Mouse (Mus musculus): ENCODE measurements at regions not wholly inside any gene's neighbourhood (a gene's known extent, or its start where the extent isn't known, plus 50 kb on each side); places are given as distances from the start of the nearest gene placed in this dataset.

GRCm38 (mm10) chr14:72091579-72091978 lies 400.1 kb downstream of the Gm9195 start:
- no peak overlapping the region for H3K27ac ChIP-seq (ENCODE audit: low read length)
- ATAC-seq = no peak
- no peaks in the 10 kb centered on the region for H3K27me3 ChIP-seq (ENCODE audit: control insufficient read depth, insufficient read depth, low read depth, low read length)
- H3K4me1 ChIP-seq (ENCODE audit: control insufficient read depth, insufficient read depth, low read length) = no peaks in the 10 kb centered on the region
- no peak overlapping the region for H3K4me2 ChIP-seq (ENCODE audit: low read length)
- H3K9me3 ChIP-seq (replicated peaks; ENCODE audit: control insufficient read depth, low read length, poor library complexity, severe bottlenecking) = no peaks in the 10 kb centered on the region
- no peak overlapping the region for H3K9ac ChIP-seq (ENCODE audit: low read depth, low read length)
- no peak overlapping the region for H3K4me3 ChIP-seq (ENCODE audit: low read depth, low read length)
- WGBS = 85% methylated on average over 2 of the region's 2 CpGs
- no peaks in the 10 kb centered on the region for H3K36me3 ChIP-seq (ENCODE audit: control insufficient read depth, insufficient read depth, low read length)

- Histone ChIP-seq H3K4me3 (ENCODE audit: low read depth, low read length) (no peak overlapping the region), H3K4me2 (ENCODE audit: low read length) (no peak overlapping the region), H3K9me3 (replicated peaks; ENCODE audit: control insufficient read depth, low read length, poor library complexity, severe bottlenecking) (no peaks in the 10 kb centered on the region), H3K27ac (ENCODE audit: low read length) (no peak overlapping the region), H3K4me1 (ENCODE audit: control insufficient read depth, insufficient read depth, low read length) (no peaks in the 10 kb centered on the region), H3K9ac (ENCODE audit: low read depth, low read length) (no peak overlapping the region), H3K36me3 (ENCODE audit: control insufficient read depth, insufficient read depth, low read length) (no peaks in the 10 kb centered on the region), H3K27me3 (ENCODE audit: control insufficient read depth, insufficient read depth, low read depth, low read length) (no peaks in the 10 kb centered on the region)
- WGBS = 79% methylated on average over 3 of the region's 3 CpGs
- ATAC-seq = no peak
These were observed 410.2 kb downstream of the Gm9195 start for GRCm38 (mm10) chr14:72081473-72081872.

GRCm38 (mm10) chr14:72064111-72064812 lies 427.4 kb downstream of the Gm9195 start:
- no peaks in the 10 kb centered on the region for H3K9me3 ChIP-seq (replicated peaks; ENCODE audit: control insufficient read depth, low read length, poor library complexity, severe bottlenecking)
- H3K9ac ChIP-seq (ENCODE audit: low read depth, low read length) = no peak overlapping the region
- no peaks in the 10 kb centered on the region for H3K36me3 ChIP-seq (ENCODE audit: control insufficient read depth, insufficient read depth, low read length)
- ATAC-seq = no peak
- 90% methylated on average over 12 of the region's 12 CpGs for WGBS
- H3K27ac ChIP-seq (ENCODE audit: low read length) = no peak overlapping the region
- no peak overlapping the region for H3K4me3 ChIP-seq (ENCODE audit: low read depth, low read length)
- H3K27me3 ChIP-seq (ENCODE audit: control insufficient read depth, insufficient read depth, low read depth, low read length) = no peaks in the 10 kb centered on the region
- H3K4me2 ChIP-seq (ENCODE audit: low read length) = no peak overlapping the region
- no peaks in the 10 kb centered on the region for H3K4me1 ChIP-seq (ENCODE audit: control insufficient read depth, insufficient read depth, low read length)

GRCm38 (mm10) chr14:72042881-72043236 lies 448.8 kb downstream of the Gm9195 start:
- H3K27ac ChIP-seq (ENCODE audit: low read length) = peak overlapping the region; percentile 55
- H3K9ac ChIP-seq (ENCODE audit: low read depth, low read length) = no peak overlapping the region
- peak; percentile 92 for ATAC-seq
- H3K4me2 ChIP-seq (ENCODE audit: low read length) = peak overlapping the region; percentile 9; the same call in 1 of the 2 replicates
- H3K4me3 ChIP-seq (ENCODE audit: low read depth, low read length) = no peak overlapping the region
- 25% methylated on average over 2 of the region's 2 CpGs for WGBS
- no peaks in the 10 kb centered on the region for H3K36me3 ChIP-seq (ENCODE audit: control insufficient read depth, insufficient read depth, low read length)
- no peaks in the 10 kb centered on the region for H3K9me3 ChIP-seq (replicated peaks; ENCODE audit: control insufficient read depth, low read length, poor library complexity, severe bottlenecking)
- H3K27me3 ChIP-seq (ENCODE audit: control insufficient read depth, insufficient read depth, low read depth, low read length) = no peaks in the 10 kb centered on the region
- peaks cover 6% of the 10 kb centered on the region for H3K4me1 ChIP-seq (ENCODE audit: control insufficient read depth, insufficient read depth, low read length)

- WGBS = 28% methylated on average over 3 of the region's 3 CpGs
- Histone ChIP-seq H3K4me3 (ENCODE audit: low read depth, low read length) (no peak overlapping the region), H3K9me3 (replicated peaks; ENCODE audit: control insufficient read depth, low read length, poor library complexity, severe bottlenecking) (no peaks in the 10 kb centered on the region), H3K9ac (ENCODE audit: low read depth, low read length) (no peak overlapping the region), H3K36me3 (ENCODE audit: control insufficient read depth, insufficient read depth, low read length) (no peaks in the 10 kb centered on the region), H3K27me3 (ENCODE audit: control insufficient read depth, insufficient read depth, low read depth, low read length) (no peaks in the 10 kb centered on the region), H3K4me2 (ENCODE audit: low read length) (peak overlapping the region; percentile 9; the same call in 1 of the 2 replicates), H3K4me1 (ENCODE audit: control insufficient read depth, insufficient read depth, low read length) (peaks cover 6% of the 10 kb centered on the region), H3K27ac (ENCODE audit: low read length) (peak overlapping the region; percentile 55)
- peak; percentile 88 for ATAC-seq
These were observed 449.3 kb downstream of the Gm9195 start for GRCm38 (mm10) chr14:72042112-72042880.

GRCm38 (mm10) chr14:72030396-72030795 lies 461.2 kb downstream of the Gm9195 start:
- Histone ChIP-seq H3K4me1 (ENCODE audit: control insufficient read depth, insufficient read depth, low read length) (no peaks in the 10 kb centered on the region), H3K4me2 (ENCODE audit: low read length) (no peak overlapping the region), H3K4me3 (ENCODE audit: low read depth, low read length) (no peak overlapping the region), H3K9me3 (replicated peaks; ENCODE audit: control insufficient read depth, low read length, poor library complexity, severe bottlenecking) (no peaks in the 10 kb centered on the region), H3K27ac (ENCODE audit: low read length) (no peak overlapping the region), H3K36me3 (ENCODE audit: control insufficient read depth, insufficient read depth, low read length) (no peaks in the 10 kb centered on the region), H3K9ac (ENCODE audit: low read depth, low read length) (no peak overlapping the region), H3K27me3 (ENCODE audit: control insufficient read depth, insufficient read depth, low read depth, low read length) (no peaks in the 10 kb centered on the region)
- WGBS = 78% methylated on average over 3 of the region's 3 CpGs
- ATAC-seq = no peak

GRCm38 (mm10) chr14:72027362-72028020 lies 464.1 kb downstream of the Gm9195 start:
- ATAC-seq = no peak
- Histone ChIP-seq H3K27ac (ENCODE audit: low read length) (no peak overlapping the region), H3K27me3 (ENCODE audit: control insufficient read depth, insufficient read depth, low read depth, low read length) (no peaks in the 10 kb centered on the region), H3K9ac (ENCODE audit: low read depth, low read length) (no peak overlapping the region), H3K4me3 (ENCODE audit: low read depth, low read length) (no peak overlapping the region), H3K4me1 (ENCODE audit: control insufficient read depth, insufficient read depth, low read length) (no peaks in the 10 kb centered on the region), H3K4me2 (ENCODE audit: low read length) (no peak overlapping the region), H3K9me3 (replicated peaks; ENCODE audit: control insufficient read depth, low read length, poor library complexity, severe bottlenecking) (no peaks in the 10 kb centered on the region), H3K36me3 (ENCODE audit: control insufficient read depth, insufficient read depth, low read length) (no peaks in the 10 kb centered on the region)
- 73% methylated on average over 8 of the region's 8 CpGs for WGBS

GRCm38 (mm10) chr14:72004371-72004770 lies 487.3 kb downstream of the Gm9195 start:
- peaks cover 2% of the 10 kb centered on the region; the same call in 1 of the 2 replicates for H3K4me1 ChIP-seq (ENCODE audit: control insufficient read depth, insufficient read depth, low read length)
- ATAC-seq = no peak
- no peaks in the 10 kb centered on the region for H3K36me3 ChIP-seq (ENCODE audit: control insufficient read depth, insufficient read depth, low read length)
- H3K4me2 ChIP-seq (ENCODE audit: low read length) = no peak overlapping the region
- no peak overlapping the region for H3K9ac ChIP-seq (ENCODE audit: low read depth, low read length)
- WGBS = 67% methylated on average over 2 of the region's 2 CpGs
- no peaks in the 10 kb centered on the region for H3K27me3 ChIP-seq (ENCODE audit: control insufficient read depth, insufficient read depth, low read depth, low read length)
- no peak overlapping the region for H3K4me3 ChIP-seq (ENCODE audit: low read depth, low read length)
- H3K27ac ChIP-seq (ENCODE audit: low read length) = no peak overlapping the region
- no peaks in the 10 kb centered on the region for H3K9me3 ChIP-seq (replicated peaks; ENCODE audit: control insufficient read depth, low read length, poor library complexity, severe bottlenecking)

Measured in midbrain, embryonic 16.5 days (tissue).